Mouse (Mus musculus): ENCODE measurements around the gene Taf4.

Taf4 gene

DNA sequence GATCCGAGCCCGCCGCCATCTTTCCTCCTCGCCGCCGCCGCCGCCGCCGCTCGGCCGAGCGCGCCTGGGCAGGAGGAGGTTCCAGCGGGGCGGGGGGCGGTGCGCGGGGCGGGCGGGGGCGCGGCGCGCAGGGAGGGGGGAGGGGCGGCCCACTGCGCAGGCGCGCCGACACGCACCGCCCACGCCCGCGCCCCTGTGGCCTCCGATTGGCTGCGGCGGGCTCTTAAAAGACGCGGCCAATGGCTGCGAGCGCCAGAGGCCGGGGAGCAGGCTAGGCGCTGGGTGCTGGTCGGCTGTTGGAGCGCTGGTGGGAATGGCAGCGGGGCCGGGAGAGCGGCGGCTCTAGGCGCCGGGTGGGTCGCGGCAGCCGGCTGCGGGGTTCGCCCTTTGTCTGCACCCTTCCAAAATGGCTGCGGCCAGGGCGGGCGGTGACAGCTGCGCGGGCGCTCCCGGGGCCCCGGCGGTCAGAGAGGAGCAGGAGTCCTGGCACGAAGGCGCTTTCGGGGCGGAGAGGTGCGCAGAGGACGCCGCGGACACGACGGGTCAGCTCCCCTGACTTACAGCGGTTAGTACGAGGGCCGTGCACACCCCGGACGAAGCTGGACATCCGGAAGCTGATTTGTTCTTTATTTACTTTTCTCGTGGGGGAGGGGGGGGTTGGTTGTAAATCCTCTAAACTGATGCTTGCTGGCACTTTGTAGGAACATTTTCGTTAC lies at the start of gene Taf4:
Taf4 (minus strand) TSS at position 19 of the 716 bp plus-strand sequence.
- peak; percentile 92 for DNase-seq (ENCODE audit: low read depth)

- no peak for DNase-seq (ENCODE audit: low read depth)
Measured at GRCm38 (mm10) chr2:180025861-180026200, 49.4 kb upstream of the Taf4 start.

- peak; percentile 65 for DNase-seq (ENCODE audit: low read depth)
Measured at GRCm38 (mm10) chr2:180025135-180025860, 48.9 kb upstream of the Taf4 start.

DNA sequence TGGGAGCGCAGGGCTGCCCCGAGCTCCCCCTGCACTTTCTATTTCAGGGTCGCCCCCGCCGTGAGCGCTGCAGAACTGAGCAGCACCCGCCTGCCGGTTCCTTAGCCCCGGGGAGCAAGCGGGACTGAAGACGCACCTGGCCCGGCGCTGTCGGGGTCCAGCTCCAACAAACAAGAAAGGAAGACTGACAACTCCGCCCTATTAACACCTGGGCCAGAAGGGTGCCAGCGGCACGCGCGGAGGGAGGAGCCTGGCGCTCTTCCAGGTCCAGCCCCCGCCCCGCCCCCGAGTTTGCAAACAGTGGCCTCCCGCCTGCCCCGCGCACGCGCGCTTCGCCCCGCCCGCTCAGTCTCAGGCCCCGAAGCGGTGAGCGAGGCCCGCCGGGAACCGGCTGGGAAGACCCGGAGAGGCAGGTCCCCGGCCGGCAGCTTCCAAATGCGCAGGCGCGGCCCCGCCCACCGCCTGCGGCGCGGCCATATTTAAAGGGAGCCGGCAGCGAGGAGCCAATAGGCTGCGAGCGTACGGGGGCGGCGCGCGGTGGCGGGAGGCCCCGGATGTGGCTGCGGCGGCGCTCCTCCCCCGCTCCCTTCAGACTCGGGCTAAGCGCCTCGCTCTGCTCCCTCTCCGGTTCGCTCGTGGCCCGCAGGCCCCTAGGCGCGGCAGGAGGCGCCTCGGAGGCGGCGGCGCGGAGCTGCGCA lies 48.1 kb upstream of the Taf4 start, which contains the start of gene Lsm14b:
Lsm14b (plus strand) TSS at position 587 of the 698 bp plus-strand sequence.
- peak; percentile 98 for DNase-seq (ENCODE audit: low read depth)

DNA sequence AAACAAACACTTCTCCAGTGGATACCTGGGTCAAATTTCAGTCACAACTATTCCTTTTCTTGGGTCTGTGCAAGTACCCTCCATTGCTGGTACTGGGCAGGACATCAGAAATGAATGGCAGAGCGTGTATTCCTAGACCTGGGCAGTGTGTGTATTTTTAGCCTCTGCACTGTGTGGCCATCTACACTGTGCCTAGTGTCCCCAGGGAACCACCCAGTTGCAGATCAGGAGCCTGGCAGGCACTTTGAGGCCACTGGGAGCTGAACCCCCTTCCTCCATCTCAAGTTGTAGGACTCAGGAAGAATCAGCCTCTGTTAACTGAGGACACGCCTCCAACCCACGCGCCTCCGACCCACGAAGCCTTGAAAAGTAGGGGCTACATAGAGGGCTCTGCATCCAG lies 46.3 kb upstream of the Taf4 start:
- DNase-seq (ENCODE audit: low read depth): no peak

DNA sequence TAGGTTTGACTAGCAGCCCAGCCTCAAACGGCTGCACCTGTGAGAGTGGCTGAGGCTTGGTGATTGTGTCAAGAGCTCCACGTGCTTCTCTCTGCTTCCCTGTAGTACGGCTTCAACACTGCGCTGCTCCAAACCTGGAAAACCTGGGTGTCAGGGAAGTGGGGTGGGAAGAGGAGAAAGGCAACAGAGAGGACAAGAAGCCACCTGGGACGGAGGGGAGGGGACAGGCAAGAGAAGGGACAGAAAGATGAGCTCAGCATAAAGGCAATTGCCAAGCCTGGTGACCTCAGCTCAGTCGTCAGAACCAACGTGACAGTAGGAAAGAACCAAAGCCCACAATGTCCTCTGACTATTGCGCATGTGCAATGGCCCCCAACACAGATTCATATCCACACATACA lies 44.5 kb upstream of the Taf4 start:
- DNase-seq (ENCODE audit: low read depth): no peak

- DNase-seq (ENCODE audit: low read depth): no peak
Measured at GRCm38 (mm10) chr2:180020091-180020661, 43.7 kb upstream of the Taf4 start.

- DNase-seq (ENCODE audit: low read depth): no peak
Measured at GRCm38 (mm10) chr2:180018573-180018972, 42.1 kb upstream of the Taf4 start.

DNA sequence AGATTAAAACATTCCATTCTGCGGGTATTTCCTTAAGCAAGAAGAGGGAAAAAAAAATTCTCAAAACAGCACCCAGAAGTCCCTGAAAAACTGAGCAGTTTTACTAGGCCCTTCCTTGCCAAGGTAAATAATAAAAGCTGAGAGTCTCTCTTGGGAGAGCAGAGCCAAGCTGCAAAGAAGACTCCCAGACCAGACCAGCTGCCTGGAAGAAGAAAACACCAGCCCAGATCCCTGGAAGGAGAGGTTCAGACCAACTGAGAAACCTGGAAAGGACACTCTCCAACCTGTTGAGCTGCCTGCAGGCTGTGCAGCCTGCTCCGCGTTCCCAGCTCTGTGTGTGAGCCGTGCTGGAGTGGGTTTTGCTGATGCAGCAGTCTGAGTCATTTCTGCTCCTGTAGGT lies 41.2 kb upstream of the Taf4 start:
- no peak for DNase-seq (ENCODE audit: low read depth)

DNA sequence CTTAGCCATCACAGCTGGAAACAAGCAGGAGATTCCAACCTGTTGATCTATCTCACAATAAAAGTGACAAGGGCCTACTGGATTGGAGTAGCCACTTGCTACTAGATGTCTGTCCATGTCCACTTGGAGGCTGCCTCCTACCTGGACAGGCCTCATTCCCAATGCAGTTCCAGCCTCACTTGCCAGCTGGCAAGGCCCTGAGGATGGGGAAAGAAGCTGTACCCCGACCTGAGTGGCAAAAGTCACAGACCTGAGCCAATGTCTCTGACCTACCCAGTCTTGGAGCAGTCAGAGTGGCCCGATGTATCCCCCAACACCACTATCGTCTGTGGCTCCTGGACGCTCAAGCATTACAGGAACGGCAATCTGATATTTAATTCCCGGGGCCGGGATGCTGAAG lies 37.2 kb upstream of the Taf4 start:
- DNase-seq (ENCODE audit: low read depth): no peak

GRCm38 (mm10) chr2:180011370-180011769 lies 34.9 kb upstream of the Taf4 start:
- DNase-seq (ENCODE audit: low read depth): no peak

DNA sequence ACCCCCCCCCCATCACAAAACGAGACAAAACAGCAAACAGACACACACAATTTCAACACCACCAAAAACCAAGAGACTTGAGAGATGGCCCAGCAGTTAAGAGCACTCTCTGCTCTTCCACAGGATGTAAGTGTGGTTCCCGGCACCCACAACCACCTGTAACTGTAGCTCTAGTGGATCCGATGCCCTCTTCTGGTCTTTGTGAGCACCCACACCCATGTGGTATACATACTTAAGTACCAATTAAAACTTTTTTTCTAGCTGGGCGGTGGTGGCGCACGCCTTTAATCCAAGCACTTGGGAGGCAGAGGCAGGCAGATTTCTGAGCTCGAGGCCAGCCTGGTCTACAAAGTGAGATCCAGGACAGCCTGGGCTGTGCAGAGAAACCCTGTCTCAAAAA lies 34.2 kb upstream of the Taf4 start:
- DNase-seq (ENCODE audit: low read depth): no peak

GRCm38 (mm10) chr2:180006352-180007017 lies 30.0 kb upstream of the Taf4 start:
- no peak for DNase-seq (ENCODE audit: low read depth)

GRCm38 (mm10) chr2:180005656-180006351 lies 29.4 kb upstream of the Taf4 start:
- no peak for DNase-seq (ENCODE audit: low read depth)

DNA sequence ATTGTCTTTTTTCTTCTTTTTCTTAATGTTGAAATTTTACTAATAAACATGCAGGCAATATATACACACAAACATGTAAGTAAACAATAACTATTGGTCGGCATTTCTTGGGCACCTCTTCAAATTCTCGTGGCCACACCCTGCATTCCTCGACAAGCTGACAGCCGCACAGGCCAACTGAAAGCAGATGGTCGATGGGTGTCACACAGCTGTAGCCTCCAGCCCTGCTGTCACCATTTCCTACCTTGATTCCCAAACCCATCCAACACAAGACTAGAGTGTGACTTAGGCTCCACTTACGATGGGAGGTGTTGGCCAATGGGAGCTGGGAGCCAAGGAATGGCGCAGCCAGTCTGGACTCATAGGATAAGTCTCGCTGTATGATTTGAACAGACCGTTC lies 25.2 kb upstream of the Taf4 start:
- no peak for DNase-seq (ENCODE audit: low read depth)

DNA sequence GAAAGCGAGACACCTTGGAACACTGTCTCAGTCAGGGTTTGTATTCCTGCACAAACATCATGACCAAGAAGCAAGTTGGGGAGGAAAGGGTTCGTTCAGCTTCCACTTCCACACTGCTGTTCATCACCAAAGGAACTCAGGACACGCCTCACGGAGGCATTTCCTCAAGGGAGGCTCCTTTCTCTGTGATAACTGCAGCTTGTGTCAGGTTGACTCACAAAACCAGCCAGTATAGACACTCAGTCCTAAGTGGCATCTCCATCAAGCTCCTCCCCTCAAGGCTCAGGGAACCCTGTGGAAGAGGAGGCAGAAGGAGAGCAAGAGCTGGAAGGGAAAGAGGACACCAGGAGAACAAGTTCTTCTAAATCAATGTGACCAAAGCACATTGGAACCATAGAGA lies 22.0 kb upstream of the Taf4 start:
- DNase-seq (ENCODE audit: low read depth): no peak

GRCm38 (mm10) chr2:179993071-179993470 lies 16.6 kb upstream of the Taf4 start:
- no peak for DNase-seq (ENCODE audit: low read depth)

GRCm38 (mm10) chr2:179989098-179989497 lies 12.7 kb upstream of the Taf4 start:
- no peak for DNase-seq (ENCODE audit: low read depth)

DNA sequence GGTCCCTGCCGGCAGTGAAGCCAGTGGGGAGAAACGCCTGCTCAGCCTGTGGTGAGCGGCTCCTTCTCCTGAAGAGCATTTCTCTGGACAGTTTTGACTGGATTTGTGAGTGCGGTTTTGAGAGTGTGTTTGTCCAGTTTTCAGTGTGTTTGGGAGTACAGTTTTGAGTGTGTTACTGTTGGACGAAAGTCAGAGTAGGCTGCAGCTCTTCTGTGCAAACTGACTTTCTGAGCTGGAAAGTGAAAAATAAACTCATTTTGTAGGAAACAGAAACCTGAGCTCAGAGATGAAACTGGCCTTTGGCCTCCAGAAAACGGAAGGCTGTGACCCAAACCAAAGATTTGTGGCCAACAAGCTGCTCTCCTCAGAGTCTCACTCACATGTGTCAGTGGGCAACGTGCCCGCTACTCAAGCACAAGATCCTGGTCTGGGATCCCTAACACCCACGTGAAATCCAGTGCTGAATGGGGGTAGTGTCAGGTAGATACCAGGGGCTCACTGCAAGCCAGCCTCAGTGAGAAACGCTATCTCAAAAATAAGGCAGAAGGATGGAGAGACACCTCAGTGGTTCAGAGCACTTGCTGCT lies 10.1 kb upstream of the Taf4 start:
- no peak for DNase-seq (ENCODE audit: low read depth)

DNA sequence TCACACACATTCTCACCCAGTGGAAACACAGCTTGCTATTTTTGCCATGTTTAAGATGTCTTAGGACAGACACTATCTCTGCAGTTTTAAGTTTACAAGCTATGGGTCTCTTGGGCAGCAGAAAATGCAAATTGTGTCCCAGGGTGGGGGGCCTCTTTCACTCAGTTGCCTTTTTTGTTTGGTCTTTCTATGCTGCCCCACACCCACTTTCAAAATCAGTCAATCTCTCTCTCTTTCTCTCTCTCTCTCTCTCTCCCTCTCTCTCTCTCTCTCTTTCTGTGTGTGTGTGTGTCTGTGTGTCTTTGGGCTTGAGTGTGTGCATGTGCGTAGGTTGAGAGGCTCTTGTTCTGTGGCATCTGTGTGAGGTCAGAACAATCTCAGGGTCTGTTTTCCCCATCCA lies 9.2 kb upstream of the Taf4 start:
- DNase-seq (ENCODE audit: low read depth): no peak

- no peak for DNase-seq (ENCODE audit: low read depth)
Measured at GRCm38 (mm10) chr2:179984830-179985229, 8.4 kb upstream of the Taf4 start.
